Mouse (Mus musculus): ENCODE data around the gene Mavs.
"Not testable (repeated sequence)": the region's sequence is repeated elsewhere in the genome, so short reads cannot be mapped to it uniquely, and the experiment has no call there.

The Mavs gene

GRCm38 (mm10) chr2:131211026-131211615 is 22.7 kb upstream of the Mavs start:
- DNase-seq (ENCODE audit: extremely low read depth, low read depth) = no peak

GRCm38 (mm10) chr2:131213773-131214172 is 20.1 kb upstream of the Mavs start:
- no peak for DNase-seq (ENCODE audit: extremely low read depth, low read depth)

- no peak for DNase-seq (ENCODE audit: extremely low read depth, low read depth)
Observed at GRCm38 (mm10) chr2:131215941-131216858, 17.7 kb upstream of the Mavs start.

GRCm38 (mm10) chr2:131220030-131220429 is 13.8 kb upstream of the Mavs start:
- no peak for DNase-seq (ENCODE audit: extremely low read depth, low read depth)

GRCm38 (mm10) chr2:131221853-131222515 is 11.9 kb upstream of the Mavs start:
- DNase-seq (ENCODE audit: extremely low read depth, low read depth) = no peak

GRCm38 (mm10) chr2:131222562-131222961 is 11.3 kb upstream of the Mavs start:
- DNase-seq (ENCODE audit: extremely low read depth, low read depth) = no peak

- DNase-seq (ENCODE audit: extremely low read depth, low read depth) = no peak
Observed at GRCm38 (mm10) chr2:131223569-131223968, 10.3 kb upstream of the Mavs start.

GRCm38 (mm10) chr2:131225178-131225577 is 8.7 kb upstream of the Mavs start:
- no peak for DNase-seq (ENCODE audit: extremely low read depth, low read depth)

GRCm38 (mm10) chr2:131226669-131227068 is 7.2 kb upstream of the Mavs start:
- DNase-seq (ENCODE audit: extremely low read depth, low read depth) = not testable (repeated sequence)

GRCm38 (mm10) chr2:131227243-131227642 is 6.6 kb upstream of the Mavs start:
- no peak for DNase-seq (ENCODE audit: extremely low read depth, low read depth)

- peak; percentile 85 for DNase-seq (ENCODE audit: extremely low read depth, low read depth)
Observed at GRCm38 (mm10) chr2:131232558-131232957, 1.3 kb upstream of the Mavs start.

GRCm38 (mm10) chr2:131234127-131234650 is 326 bp downstream of the Mavs start:
- DNase-seq (ENCODE audit: extremely low read depth, low read depth) = no peak

- peak; percentile 74 for DNase-seq (ENCODE audit: extremely low read depth, low read depth)
Observed at GRCm38 (mm10) chr2:131234970-131235635, 1.2 kb downstream of the Mavs start.

GRCm38 (mm10) chr2:131242180-131242579 is 8.3 kb downstream of the Mavs start:
- DNase-seq (ENCODE audit: extremely low read depth, low read depth) = no peak

GRCm38 (mm10) chr2:131242929-131243328 is 9.1 kb downstream of the Mavs start:
- peak; percentile 87 for DNase-seq (ENCODE audit: extremely low read depth, low read depth)

- no peak for DNase-seq (ENCODE audit: extremely low read depth, low read depth)
Observed at GRCm38 (mm10) chr2:131253681-131254328, 19.9 kb downstream of the Mavs start.

GRCm38 (mm10) chr2:131254329-131254713 is 20.5 kb downstream of the Mavs start:
- no peak for DNase-seq (ENCODE audit: extremely low read depth, low read depth)

- no peak for DNase-seq (ENCODE audit: extremely low read depth, low read depth)
Observed at GRCm38 (mm10) chr2:131255738-131256137, 21.9 kb downstream of the Mavs start.

- DNase-seq (ENCODE audit: extremely low read depth, low read depth) = no peak
Observed at GRCm38 (mm10) chr2:131258693-131259092, 24.8 kb downstream of the Mavs start.

- DNase-seq (ENCODE audit: extremely low read depth, low read depth) = no peak
Observed at GRCm38 (mm10) chr2:131260544-131261307, 26.9 kb downstream of the Mavs start.

All from MEL-GATA-1-ER (cell line).